Mouse (Mus musculus): ENCODE data around the gene Lrrc74a. TPM values are rescaled to one million over a fixed set of nuclear protein-coding genes. Genes with fewer than 3 reads are reported as not detected.

Gene Lrrc74a
- total RNA-seq, 1 experiment from 2014 or later: not detected

GRCm38 (mm10) chr12:86804857-86805256, 70.7 kb downstream of the Lrrc74a start:
- no peak for DNase-seq

GRCm38 (mm10) chr12:86805315-86805714, 71.1 kb downstream of the Lrrc74a start:
- DNase-seq: no peak

- peak; percentile 73 for DNase-seq
Measured at GRCm38 (mm10) chr12:86806031-86806922, 72.1 kb downstream of the Lrrc74a start.

- peak; percentile 58 for DNase-seq
Measured at GRCm38 (mm10) chr12:86806923-86807794, 73.0 kb downstream of the Lrrc74a start.

GRCm38 (mm10) chr12:86807795-86808128, 73.6 kb downstream of the Lrrc74a start:
- no peak for DNase-seq

GRCm38 (mm10) chr12:86808856-86809255, 74.7 kb downstream of the Lrrc74a start:
- DNase-seq: peak; percentile 61

GRCm38 (mm10) chr12:86810040-86810439, 75.9 kb downstream of the Lrrc74a start:
- no peak for DNase-seq

GRCm38 (mm10) chr12:86810725-86811444, 76.7 kb downstream of the Lrrc74a start:
- peak; percentile 75 for DNase-seq

- DNase-seq: peak; percentile 53
Measured at GRCm38 (mm10) chr12:86812782-86813181, 78.6 kb downstream of the Lrrc74a start.

Other genes starting within 250 kb of the Lrrc74a start
- gene Vash1, start 55.7 kb upstream of the Lrrc74a start, total RNA-seq (2021): 12.0 and 12.2 TPM in 2 replicates
- 2.7 and 5.0 TPM in 2 replicates for gene Angel1, start 7.9 kb upstream of the Lrrc74a start, total RNA-seq (2021)
- 48.4 and 53.8 TPM in 2 replicates for gene Irf2bpl, start 150.4 kb downstream of the Lrrc74a start, total RNA-seq (2021)
- 26.2 and 29.1 TPM in 2 replicates for gene Cipc, start 212.7 kb downstream of the Lrrc74a start, total RNA-seq (2021)